Mouse (Mus musculus): ENCODE data around the gene Gm44965. TPM values are rescaled to one million over a fixed set of nuclear protein-coding genes. Genes with fewer than 3 reads are reported as not detected.

The Gm44965 gene
- polyA plus RNA-seq, 1 experiment from 2014 or later, result not detected

GRCm38 (mm10) chr6:48650041-48650440, 56.3 kb downstream of the Gm44965 start:
- no peak for ATAC-seq (replicated peaks)

GRCm38 (mm10) chr6:48658721-48659120, 65.0 kb downstream of the Gm44965 start:
- H3K4me1 ChIP-seq, result no peaks in the 10 kb centered on the region
- no peak for ATAC-seq (replicated peaks)
- 88% methylated on average over 5 of the region's 5 CpGs for whole genome bisulfite sequencing
- no peak overlapping the region for H3K4me3 ChIP-seq
- no peaks in the 10 kb centered on the region for H3K9me3 ChIP-seq
- H3K27ac ChIP-seq (replicated peaks), result no peak overlapping the region
- H3K36me3 ChIP-seq, result no peaks in the 10 kb centered on the region
- no peak overlapping the region for H3K4me2 ChIP-seq (replicated peaks)
- no peak overlapping the region for H3K9ac ChIP-seq (replicated peaks)
- H3K27me3 ChIP-seq, result no peaks in the 10 kb centered on the region

More at GRCm38 (mm10) chr6:48650041-48650440, 56.3 kb downstream of the Gm44965 start:
- Histone ChIP-seq H3K9me3 (no peaks in the 10 kb centered on the region), H3K36me3 (no peaks in the 10 kb centered on the region), H3K27me3 (no peaks in the 10 kb centered on the region), H3K4me2 (replicated peaks) (no peak overlapping the region), H3K9ac (replicated peaks) (no peak overlapping the region), H3K4me3 (no peak overlapping the region), H3K4me1 (no peaks in the 10 kb centered on the region), H3K27ac (replicated peaks) (no peak overlapping the region)
- 93% methylated on average over 9 of the region's 9 CpGs for WGBS

- Histone ChIP-seq H3K4me3 (no peak overlapping the region), H3K9me3 (no peaks in the 10 kb centered on the region), H3K36me3 (no peaks in the 10 kb centered on the region), H3K4me2 (replicated peaks) (no peak overlapping the region), H3K27ac (replicated peaks) (no peak overlapping the region), H3K4me1 (no peaks in the 10 kb centered on the region), H3K27me3 (no peaks in the 10 kb centered on the region), H3K9ac (replicated peaks) (no peak overlapping the region)
- 84% methylated on average over 4 of the region's 4 CpGs for WGBS
- ATAC-seq (replicated peaks), result no peak
Measured at GRCm38 (mm10) chr6:48664750-48665149, 71.0 kb downstream of the Gm44965 start.

GRCm38 (mm10) chr6:48665471-48665870, 71.7 kb downstream of the Gm44965 start:
- 92% methylated on average over 9 of the region's 9 CpGs for WGBS

GRCm38 (mm10) chr6:48666159-48666586, 72.4 kb downstream of the Gm44965 start:
- no peak overlapping the region for H3K9ac ChIP-seq (replicated peaks)
- no peak for ATAC-seq (replicated peaks)
- H3K36me3 ChIP-seq, result no peaks in the 10 kb centered on the region
- no peak overlapping the region for H3K27ac ChIP-seq (replicated peaks)
- H3K9me3 ChIP-seq, result no peaks in the 10 kb centered on the region
- H3K4me3 ChIP-seq, result no peak overlapping the region
- no peaks in the 10 kb centered on the region for H3K27me3 ChIP-seq
- H3K4me1 ChIP-seq, result no peaks in the 10 kb centered on the region
- H3K4me2 ChIP-seq (replicated peaks), result no peak overlapping the region
- 82% methylated on average over 7 of the region's 7 CpGs for WGBS

More at GRCm38 (mm10) chr6:48665471-48665870, 71.7 kb downstream of the Gm44965 start:
- no peak for ATAC-seq (replicated peaks)
- Histone ChIP-seq H3K9me3 (no peaks in the 10 kb centered on the region), H3K4me1 (no peaks in the 10 kb centered on the region), H3K27me3 (no peaks in the 10 kb centered on the region), H3K27ac (replicated peaks) (no peak overlapping the region), H3K4me3 (no peak overlapping the region), H3K9ac (replicated peaks) (no peak overlapping the region), H3K4me2 (replicated peaks) (no peak overlapping the region), H3K36me3 (no peaks in the 10 kb centered on the region)

GRCm38 (mm10) chr6:48668022-48668421, 74.3 kb downstream of the Gm44965 start:
- no peaks in the 10 kb centered on the region for H3K9me3 ChIP-seq
- no peak for ATAC-seq (replicated peaks)
- H3K4me2 ChIP-seq (replicated peaks), result no peak overlapping the region
- no peak overlapping the region for H3K27ac ChIP-seq (replicated peaks)
- no peaks in the 10 kb centered on the region for H3K27me3 ChIP-seq
- H3K4me3 ChIP-seq, result no peak overlapping the region
- no peaks in the 10 kb centered on the region for H3K4me1 ChIP-seq
- H3K36me3 ChIP-seq, result no peaks in the 10 kb centered on the region
- H3K9ac ChIP-seq (replicated peaks), result no peak overlapping the region

Other genes with a start within 250 kb of the Gm44965 start
- 27.2 and 29.4 TPM in 2 replicates for gene Krba1, start 198.4 kb upstream of the Gm44965 start, polyA plus RNA-seq (2015; fragmentation: Nextera tagmentation; extraction: Ambion mirVana)
- gene Zfp467, start 148.1 kb upstream of the Gm44965 start, polyA plus RNA-seq (2015; fragmentation: Nextera tagmentation; extraction: Ambion mirVana), result 30.0 and 34.2 TPM in 2 replicates
- gene Sspo, start 145.7 kb upstream of the Gm44965 start, polyA plus RNA-seq (2015; fragmentation: Nextera tagmentation; extraction: Ambion mirVana), result 0.13 and 0.70 TPM in 2 replicates
- 199 and 211 TPM in 2 replicates for gene Atp6v0e2, start 56.3 kb upstream of the Gm44965 start, polyA plus RNA-seq (2015; fragmentation: Nextera tagmentation; extraction: Ambion mirVana)
- 15.4 and 18.0 TPM in 2 replicates for gene Lrrc61, start 39.1 kb upstream of the Gm44965 start, polyA plus RNA-seq (2015; fragmentation: Nextera tagmentation; extraction: Ambion mirVana)
- 3.0 and 3.4 TPM in 2 replicates for gene Rarres2, start 21.2 kb upstream of the Gm44965 start, polyA plus RNA-seq (2015; fragmentation: Nextera tagmentation; extraction: Ambion mirVana)
- gene Gm45021, start 4.3 kb upstream of the Gm44965 start, polyA plus RNA-seq (2015; fragmentation: Nextera tagmentation; extraction: Ambion mirVana), result not detected in 2 replicates
- 34.9 and 35.8 TPM in 2 replicates for gene Repin1, start 58 bp upstream of the Gm44965 start, polyA plus RNA-seq (2015; fragmentation: Nextera tagmentation; extraction: Ambion mirVana)
- gene Zfp775, start 8.1 kb downstream of the Gm44965 start, polyA plus RNA-seq (2015; fragmentation: Nextera tagmentation; extraction: Ambion mirVana), result 15.8 and 20.5 TPM in 2 replicates
- 10.1 and 11.2 TPM in 2 replicates for gene AI854703, start 32.8 kb downstream of the Gm44965 start, polyA plus RNA-seq (2015; fragmentation: Nextera tagmentation; extraction: Ambion mirVana)
- 0.33 and 0.42 TPM in 2 replicates for gene Gimap8, start 53.3 kb downstream of the Gm44965 start, polyA plus RNA-seq (2015; fragmentation: Nextera tagmentation; extraction: Ambion mirVana)
- 1.1 and 1.8 TPM in 2 replicates for gene Gimap9, start 82.2 kb downstream of the Gm44965 start, polyA plus RNA-seq (2015; fragmentation: Nextera tagmentation; extraction: Ambion mirVana)
- 1.1 TPM in 2 replicates for gene Gimap4, start 90.6 kb downstream of the Gm44965 start, polyA plus RNA-seq (2015; fragmentation: Nextera tagmentation; extraction: Ambion mirVana)
- gene Gimap6, start 114.3 kb downstream of the Gm44965 start, polyA plus RNA-seq (2015; fragmentation: Nextera tagmentation; extraction: Ambion mirVana), result 5.7 and 5.8 TPM in 2 replicates
- gene Gm28053, start 124.7 kb downstream of the Gm44965 start, polyA plus RNA-seq (2015; fragmentation: Nextera tagmentation; extraction: Ambion mirVana), result 1.2 TPM in 1 of 2 replicates, not detected in the other
- gene Gimap7, start 124.7 kb downstream of the Gm44965 start, polyA plus RNA-seq (2015; fragmentation: Nextera tagmentation; extraction: Ambion mirVana), result not detected in 2 replicates
- 4.1 and 4.6 TPM in 2 replicates for gene Gimap1, start 145.1 kb downstream of the Gm44965 start, polyA plus RNA-seq (2015; fragmentation: Nextera tagmentation; extraction: Ambion mirVana)
- 0.86 and 1.2 TPM in 2 replicates for gene Gimap5, start 152.3 kb downstream of the Gm44965 start, polyA plus RNA-seq (2015; fragmentation: Nextera tagmentation; extraction: Ambion mirVana)
- not detected in 2 replicates for gene Gimap3, start 176.9 kb downstream of the Gm44965 start, polyA plus RNA-seq (2015; fragmentation: Nextera tagmentation; extraction: Ambion mirVana)
- gene Tmem176a, start 247.0 kb downstream of the Gm44965 start, polyA plus RNA-seq (2015; fragmentation: Nextera tagmentation; extraction: Ambion mirVana), result 11.1 and 11.2 TPM in 2 replicates
- 85.0 and 90.2 TPM in 2 replicates for gene Tmem176b, start 247.6 kb downstream of the Gm44965 start, polyA plus RNA-seq (2015; fragmentation: Nextera tagmentation; extraction: Ambion mirVana)